Mouse (Mus musculus) ovary, adult 18-20 months (tissue): ENCODE data around the gene Gm10471.
"Not testable (repeated sequence)": the region's sequence is repeated elsewhere in the genome, so short reads cannot be mapped to it uniquely, and the experiment has no call there.

Experiments used
- DNase-seq: peaks from one replicate; pipeline ENCODE4 v3.0.0; 2022; ENCODE audit warnings: low spot score, mixed read lengths

The Gm10471 gene

GRCm38 (mm10) chr5:26089191-26089590, at the start of gene Gm10471:
Gene Gm10471, minus strand, starts transcription at chr5:26089291.
- DNase-seq, result not testable (repeated sequence)

- DNase-seq, result not testable (repeated sequence)
Observed at GRCm38 (mm10) chr5:26121321-26121720, 32.2 kb upstream of the Gm10471 start, which contains the start of gene Gm10220. Gene Gm10220, minus strand, starts transcription at chr5:26121421.

- DNase-seq, result not testable (repeated sequence)
Observed at GRCm38 (mm10) chr5:26105262-26105661, 16.2 kb upstream of the Gm10471 start, which contains the start of gene 5031410I06Rik. Gene 5031410I06Rik, minus strand, starts transcription at chr5:26105362.

GRCm38 (mm10) chr5:26079023-26079422, 10.1 kb downstream of the Gm10471 start:
- DNase-seq, result not testable (repeated sequence)

- DNase-seq, result no peak
Observed at GRCm38 (mm10) chr5:26070716-26071115, 18.4 kb downstream of the Gm10471 start.

GRCm38 (mm10) chr5:26058481-26058880, 30.6 kb downstream of the Gm10471 start, which contains the start of gene Gm7347:
Gene Gm7347, minus strand, starts transcription at chr5:26058581.
- DNase-seq, result not testable (repeated sequence)

GRCm38 (mm10) chr5:26039458-26039857, 49.6 kb downstream of the Gm10471 start, which contains the start of gene Speer4a:
Gene Speer4a, minus strand, starts transcription at chr5:26039558.
- not testable (repeated sequence) for DNase-seq
